Mouse (Mus musculus) liver, embryonic 14.5 days (tissue): ENCODE data around the gene Mbnl1. TPM values are rescaled to one million over a fixed set of nuclear protein-coding genes. Genes with fewer than 3 reads are reported as not detected.

ENCODE experiments used
- ATAC-seq: fragments of 200-750 bp; cut with Nextera tagmentation; 2 replicates; pipeline ENCODE4 v1.8.0; 2017; ENCODE audit warnings: moderate number of reproducible peaks, mild to moderate bottlenecking, moderate library complexity; ENCODE audit not compliant: insufficient read depth
- DNase-seq, 3 experiments: peaks; one replicate each; pipeline ENCODE4 v3.0.0-alpha.2; 2012 to 2013; ENCODE audit warnings: low read depth in 3 of 3, low spot score in 3 of 3
- H3K27ac ChIP-seq: fragments of 300-500 bp; sonication (generic); 2 replicates; pipeline ENCODE4 v1.5.1; 2014; ENCODE audit warnings: moderate library complexity, mild to moderate bottlenecking, control low read depth, inconsistent platforms
- H3K27me3 ChIP-seq: fragments of 300-500 bp; sonication (generic); 2 replicates; pipeline ENCODE4 v1.6.1; 2014; ENCODE audit warnings: mild to moderate bottlenecking, low read length, moderate library complexity; ENCODE audit not compliant: control insufficient read depth, insufficient read depth
- H3K36me3 ChIP-seq: fragments of 300-500 bp; sonication (generic); replicated peaks from 2 replicates; pipeline ENCODE4 v1.6.1; 2014; ENCODE audit warnings: low read depth; ENCODE audit not compliant: control insufficient read depth, insufficient read depth
- H3K4me1 ChIP-seq, 2 experiments: fragments of 200-500 bp in 1 of 2; fragments of 300-500 bp in 1 of 2; sonication (generic) in 1 of 2; replicated peaks; 2 replicates each; pipeline ENCODE4 v1.6.1; 2012 to 2014; ENCODE audit warnings: antibody characterized with exemption in 1 of 2, inconsistent platforms in 1 of 2, low read length in 1 of 2; ENCODE audit not compliant: control insufficient read depth in 2 of 2, insufficient read depth in 2 of 2
- H3K4me2 ChIP-seq: fragments of 300-500 bp; sonication (generic); 2 replicates; pipeline ENCODE4 v1.6.1; 2014; ENCODE audit warnings: low read depth, mild to moderate bottlenecking, control low read depth, moderate library complexity
- H3K4me3 ChIP-seq, 2 experiments: fragments of 200-500 bp in 1 of 2; fragments of 300-500 bp in 1 of 2; sonication (generic) in 1 of 2; 2 replicates each; pipeline ENCODE4 v1.5.1; 2012 to 2014; ENCODE audit warnings: low read depth in 2 of 2, low read length in 2 of 2, mild to moderate bottlenecking in 2 of 2, control low read depth in 1 of 2, inconsistent platforms in 1 of 2, moderate library complexity in 1 of 2; ENCODE audit not compliant: insufficient read depth in 1 of 2
- H3K9ac ChIP-seq: fragments of 300-500 bp; sonication (generic); replicated peaks from 2 replicates; pipeline ENCODE4 v1.6.1; 2014; ENCODE audit warnings: mild to moderate bottlenecking, control low read depth, moderate library complexity
- H3K9me3 ChIP-seq: fragments of 300-500 bp; sonication (generic); 2 replicates; pipeline ENCODE4 v1.6.1; 2016; ENCODE audit warnings: low read length, mixed read lengths; ENCODE audit not compliant: control insufficient read depth
- CTCF ChIP-seq: IDR thresholded peaks from 2 replicates; pipeline ENCODE4 v1.5.1; 2016; ENCODE audit warnings: antibody characterized with exemption, low read depth, control low read depth
- EP300 ChIP-seq: IDR thresholded peaks from 2 replicates; pipeline ENCODE4 v1.6.1; 2016; ENCODE audit warnings: antibody characterized with exemption, low read depth
- WGBS: fragments of 180-500 bp; shearing (Covaris S2); extraction: QIAGEN DNeasy Blood & Tissue Kit; methylation state at CpG from one replicate; pipeline ENCODE4 v1.1.7; 2014; ENCODE audit not compliant: insufficient replicate concordance; 5-methylcytosine and 5-hydroxymethylcytosine counted together
- polyA plus RNA-seq, 2 experiments: library from polyadenylated mRNA; depleted of rRNA in 1 of 2; stranded (reverse) in 1 of 2; unstranded in 1 of 2; fragments of >200 nt; fragmentation: Nextera tagmentation in 1 of 2; extraction: Ambion mirVana in 1 of 2; gene quantifications; 2 replicates each; pipeline versions ENCODE4 v1.2.1 to v1.2.3; 2012 to 2014

Mbnl1 gene
- polyA plus RNA-seq, 2 experiments, result 32.9 to 128 TPM

GRCm38 (mm10) chr3:60565204-60565603 is 92.6 kb downstream of the Mbnl1 start:
- Histone ChIP-seq H3K27ac (no peak overlapping the region), H3K4me1 (peaks cover 10 to 13% of the 10 kb centered on the region in 2 experiments), H3K9me3 (no peaks in the 10 kb centered on the region), H3K4me3 (no peak overlapping the region), H3K4me2 (no peak overlapping the region), H3K36me3 (peaks cover 2% of the 10 kb centered on the region), H3K27me3 (no peaks in the 10 kb centered on the region), H3K9ac (no peak overlapping the region)
- TF ChIP-seq EP300 (no peak), CTCF (no peak)
- DNase-seq, result no peak
- ATAC-seq, result no peak
- WGBS, result 63% methylated on average over 3 of the region's 3 CpGs

GRCm38 (mm10) chr3:60565950-60566349 is 93.3 kb downstream of the Mbnl1 start:
- ATAC-seq, result no peak
- TF ChIP-seq CTCF (no peak), EP300 (no peak)
- DNase-seq, result no peak
- Histone ChIP-seq H3K27ac (no peak overlapping the region), H3K27me3 (no peaks in the 10 kb centered on the region), H3K4me2 (no peak overlapping the region), H3K4me1 (peaks cover 17 to 19% of the 10 kb centered on the region in 2 experiments), H3K9ac (no peak overlapping the region), H3K9me3 (no peaks in the 10 kb centered on the region), H3K36me3 (peaks cover 2% of the 10 kb centered on the region), H3K4me3 (no peak overlapping the region)
- WGBS, result 79% methylated on average over 3 of the region's 3 CpGs

GRCm38 (mm10) chr3:60568171-60568684 is 95.6 kb downstream of the Mbnl1 start:
- no peak overlapping the region for H3K9ac ChIP-seq
- DNase-seq (no peak), ATAC-seq (no peak)
- H3K4me2 ChIP-seq, result no peak overlapping the region
- no peaks in the 10 kb centered on the region for H3K9me3 ChIP-seq
- TF ChIP-seq CTCF, result no peak
- TF ChIP-seq EP300, result no peak
- H3K27me3 ChIP-seq, result no peaks in the 10 kb centered on the region
- peaks cover 26 to 28% of the 10 kb centered on the region in 2 experiments for H3K4me1 ChIP-seq
- H3K4me3 ChIP-seq, result no peak overlapping the region
- H3K27ac ChIP-seq, result no peak overlapping the region
- H3K36me3 ChIP-seq, result peaks cover 2% of the 10 kb centered on the region
- 71% methylated on average over 1 of the region's 1 CpGs for WGBS

DNA sequence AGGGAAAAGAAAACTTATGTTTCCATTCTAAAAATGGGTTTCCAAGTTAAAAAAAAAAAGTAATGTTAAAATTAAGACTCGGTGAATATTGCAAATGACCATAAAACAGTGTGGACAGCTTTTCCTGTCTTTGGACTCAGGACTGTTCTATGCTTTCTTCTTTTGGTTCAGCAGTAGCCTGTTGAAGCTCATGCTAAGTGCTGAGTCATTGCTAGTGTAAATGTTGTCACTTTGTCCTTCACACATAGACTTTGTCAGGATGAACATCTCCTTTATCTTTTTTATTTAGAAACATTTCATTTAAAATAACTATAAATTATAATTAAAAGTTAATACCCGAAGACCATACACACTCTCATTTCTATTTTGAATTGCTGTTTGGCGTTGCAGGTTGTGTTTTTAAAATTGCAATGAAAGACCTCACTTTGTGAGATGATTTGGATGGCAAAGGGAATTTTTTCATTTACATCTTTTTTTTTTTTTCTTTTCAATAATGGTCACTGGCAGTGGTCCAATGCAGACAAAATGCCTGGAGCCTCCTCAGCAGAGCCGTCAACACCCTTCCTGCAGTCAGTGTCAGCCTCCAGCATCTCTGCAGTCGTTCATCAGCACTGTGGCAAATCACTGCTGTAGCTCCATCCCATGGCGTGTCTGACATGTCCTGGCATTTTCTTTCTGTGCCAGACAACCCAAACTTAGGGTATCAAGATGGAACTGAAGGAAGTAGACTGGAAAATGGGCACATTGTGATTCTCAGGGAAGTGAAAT is 96.4 kb downstream of the Mbnl1 start:
- WGBS, result 59% methylated on average over 6 of the region's 6 CpGs
- no peak overlapping the region for H3K9ac ChIP-seq
- H3K36me3 ChIP-seq, result peaks cover 2% of the 10 kb centered on the region
- peak overlapping the region; percentile 81 for H3K27ac ChIP-seq
- no peak overlapping the region for H3K4me3 ChIP-seq
- H3K4me1 ChIP-seq, result peaks cover 32 to 33% of the 10 kb centered on the region in 2 experiments
- TF ChIP-seq EP300 (no peak), CTCF (no peak)
- no peaks in the 10 kb centered on the region for H3K9me3 ChIP-seq
- H3K4me2 ChIP-seq, result no peak overlapping the region
- no peaks in the 10 kb centered on the region for H3K27me3 ChIP-seq
- ATAC-seq (no peak), DNase-seq (no peak)

DNA sequence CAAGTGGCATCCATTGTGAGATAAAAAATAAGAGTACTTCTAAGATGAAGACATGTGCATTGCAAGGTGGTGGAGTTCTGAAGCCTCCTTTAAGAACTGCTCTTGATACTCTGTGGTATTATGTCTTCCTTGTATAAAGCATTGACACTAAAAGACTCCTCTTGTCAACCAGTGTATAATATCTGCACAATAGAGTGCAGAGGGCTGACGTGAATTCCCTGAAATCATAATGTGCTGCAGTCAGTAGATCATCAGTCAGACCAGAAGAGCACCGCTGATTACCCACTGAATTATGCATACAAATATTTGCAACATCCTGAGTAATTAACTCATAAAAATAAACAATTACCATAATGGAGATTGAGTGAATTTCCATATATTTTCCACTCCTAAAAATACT is 97.2 kb downstream of the Mbnl1 start:
- Histone ChIP-seq H3K4me1 (peaks cover 39 to 40% of the 10 kb centered on the region in 2 experiments), H3K27ac (peak overlapping the region; percentile 81), H3K9ac (peak overlapping the region; percentile 10; the same call in 1 of the 2 replicates), H3K4me3 (no peak overlapping the region), H3K27me3 (no peaks in the 10 kb centered on the region), H3K9me3 (no peaks in the 10 kb centered on the region), H3K36me3 (no peaks in the 10 kb centered on the region; the same call in 1 of the 2 replicates), H3K4me2 (peak overlapping the region; percentile 12; the same call in 1 of the 2 replicates)
- ATAC-seq (peak; percentile 29; the same call in 1 of the 2 replicates), DNase-seq (no peak)
- 57% methylated on average over 2 of the region's 2 CpGs for WGBS
- TF ChIP-seq EP300 (no peak), CTCF (no peak)
